Mouse (Mus musculus) granulocyte monocyte progenitor cell, adult 5-6 weeks (primary cell): ENCODE data around the gene Lrrc55. TPM values are rescaled to one million over a fixed set of nuclear protein-coding genes. Genes with fewer than 3 reads are reported as not detected.
"Not testable (repeated sequence)": the region's sequence is repeated elsewhere in the genome, so short reads cannot be mapped to it uniquely, and the experiment has no call there.

Experiments
- ATAC-seq: replicated peaks from 2 replicates; pipeline ENCODE4 v1.8.0; 2016; ENCODE audit warnings: mild to moderate bottlenecking, moderate TSS enrichment, inconsistent platforms; ENCODE audit not compliant: poor library complexity, severe bottlenecking
- total RNA-seq, 2 experiments: library from RNA; stranded (forward) in 1 of 2; stranded (reverse) in 1 of 2; fragments of 200-712, 200-1000 nt in 1 of 2; fragments of >200 nt in 1 of 2; fragmentation: Nextera tagmentation in 1 of 2; gene quantifications; 2 replicates each; pipeline ENCODE4 v1.2.3; 2014 to 2017

The Lrrc55 gene
- total RNA-seq (2014; fragmentation: Nextera tagmentation) (not detected in 2 replicates), total RNA-seq (2017) (not detected in 2 replicates)

DNA sequence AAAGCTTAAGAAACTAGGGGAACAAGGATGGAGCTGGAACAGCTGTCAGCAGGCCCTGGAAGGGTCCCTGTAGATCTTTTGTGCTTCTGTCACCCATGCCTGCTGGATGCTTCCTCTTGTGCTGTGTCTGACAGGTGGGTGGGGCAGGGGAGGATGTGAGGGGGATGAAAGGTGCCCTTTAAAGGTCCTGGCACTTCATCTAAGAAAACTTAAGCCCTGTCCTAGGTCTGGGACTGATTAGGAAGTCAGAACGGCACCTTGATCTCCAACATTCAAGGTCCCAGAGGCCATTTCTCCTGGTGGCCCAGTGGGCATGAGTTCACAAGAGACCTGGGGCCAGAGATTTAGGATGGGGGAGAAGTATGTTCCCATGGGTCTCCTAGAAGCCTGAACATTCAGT lies at the start of gene Lrrc55:
TSS of gene Lrrc55 (minus strand) at position 297 of the 400 bp plus-strand sequence.
- ATAC-seq: no peak

DNA sequence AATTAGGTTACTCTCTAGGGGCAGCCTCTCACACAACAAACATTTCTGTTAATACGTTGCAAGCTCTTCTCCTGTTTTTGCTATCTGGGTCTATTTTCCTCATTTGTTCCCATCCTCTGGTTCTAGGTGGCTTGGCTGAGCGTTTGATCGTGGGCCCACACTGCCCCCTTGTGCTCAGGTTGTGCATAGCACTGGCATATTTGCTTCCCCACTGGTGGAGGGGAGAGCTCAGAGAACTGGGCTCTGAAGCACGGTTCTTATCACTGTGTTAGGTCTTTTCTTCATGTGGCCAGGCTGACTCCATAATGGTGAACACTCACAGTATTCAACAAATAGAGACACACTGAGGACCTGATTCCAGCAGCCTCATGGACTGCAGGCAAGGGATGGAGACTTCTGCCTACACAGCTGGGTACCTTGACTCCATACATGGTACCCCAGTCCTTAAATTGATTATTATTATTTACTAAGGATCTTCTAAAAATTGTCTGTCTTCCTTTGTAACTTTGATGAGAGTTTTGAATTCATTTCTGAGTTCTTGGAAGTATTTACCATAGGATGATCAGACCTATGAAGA lies 49.6 kb upstream of the Lrrc55 start:
- peak; percentile 98 for ATAC-seq

DNA sequence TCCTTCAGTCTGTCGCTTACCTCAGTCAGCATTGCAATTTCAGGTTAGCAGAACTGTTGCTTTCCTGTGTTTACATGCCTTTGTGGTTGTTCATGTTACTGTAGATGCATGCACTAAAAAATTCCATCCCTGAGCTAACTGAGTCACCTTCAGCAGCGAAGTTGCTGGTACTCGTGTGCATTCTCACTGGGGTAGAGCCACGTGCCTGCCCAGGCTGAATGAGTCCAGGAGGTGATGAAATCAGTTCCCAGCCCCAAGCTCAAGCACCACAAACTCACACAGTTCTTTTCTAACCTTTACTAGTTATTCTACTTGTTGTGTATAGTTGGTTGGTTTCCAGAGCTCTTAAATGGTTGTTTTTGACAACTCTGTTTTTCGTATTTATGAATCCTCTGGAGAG lies 48.7 kb upstream of the Lrrc55 start:
- ATAC-seq: no peak

DNA sequence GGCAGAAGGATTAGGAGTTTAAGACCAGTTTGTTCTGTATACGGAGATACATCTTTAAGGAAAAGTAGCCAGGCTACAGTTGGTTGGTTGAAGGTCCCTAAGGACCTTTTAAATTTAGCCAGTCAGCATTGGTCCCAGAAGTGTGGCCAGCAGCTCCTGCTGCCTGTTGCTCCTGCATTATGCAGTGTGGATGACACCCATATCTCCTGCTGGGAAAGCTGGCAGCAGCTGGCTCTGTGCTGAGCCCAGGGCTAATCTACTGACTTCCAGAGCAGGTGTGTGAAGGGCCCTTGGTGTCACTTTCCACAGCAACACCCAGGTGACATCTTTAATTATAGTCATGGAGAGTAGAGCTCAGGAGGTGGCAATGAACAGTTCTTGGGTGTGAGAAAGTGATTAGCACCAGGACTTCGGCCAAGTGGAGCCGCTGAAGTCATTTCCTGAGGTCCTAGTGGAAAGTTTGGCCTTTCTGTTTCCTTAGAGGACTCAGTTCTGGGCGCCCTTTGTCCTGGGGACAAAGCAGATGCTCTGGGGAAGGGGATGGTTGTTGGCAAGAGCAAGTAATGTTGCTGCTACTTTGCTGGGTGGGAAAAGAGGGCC lies 41.2 kb upstream of the Lrrc55 start:
- ATAC-seq: no peak

DNA sequence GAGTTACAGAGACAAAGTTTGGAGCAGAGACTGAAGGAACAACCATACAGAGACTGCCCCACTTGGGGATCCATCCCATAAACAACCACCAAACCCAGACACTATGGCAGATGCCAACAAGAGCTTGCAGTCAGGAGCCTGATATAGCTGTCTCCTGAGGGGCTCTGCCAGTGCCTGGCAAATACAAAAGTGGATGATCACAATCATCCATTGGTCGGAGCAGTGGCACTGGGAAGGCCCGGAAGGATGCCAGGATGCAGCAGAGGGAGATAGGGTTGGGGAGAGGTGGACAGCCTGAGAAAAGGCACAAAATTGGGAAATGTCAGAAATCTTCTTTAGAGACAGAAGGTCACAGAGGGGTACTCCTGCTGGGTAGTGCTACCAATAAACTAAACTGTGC lies 40.2 kb upstream of the Lrrc55 start:
- ATAC-seq: not testable (repeated sequence)

DNA sequence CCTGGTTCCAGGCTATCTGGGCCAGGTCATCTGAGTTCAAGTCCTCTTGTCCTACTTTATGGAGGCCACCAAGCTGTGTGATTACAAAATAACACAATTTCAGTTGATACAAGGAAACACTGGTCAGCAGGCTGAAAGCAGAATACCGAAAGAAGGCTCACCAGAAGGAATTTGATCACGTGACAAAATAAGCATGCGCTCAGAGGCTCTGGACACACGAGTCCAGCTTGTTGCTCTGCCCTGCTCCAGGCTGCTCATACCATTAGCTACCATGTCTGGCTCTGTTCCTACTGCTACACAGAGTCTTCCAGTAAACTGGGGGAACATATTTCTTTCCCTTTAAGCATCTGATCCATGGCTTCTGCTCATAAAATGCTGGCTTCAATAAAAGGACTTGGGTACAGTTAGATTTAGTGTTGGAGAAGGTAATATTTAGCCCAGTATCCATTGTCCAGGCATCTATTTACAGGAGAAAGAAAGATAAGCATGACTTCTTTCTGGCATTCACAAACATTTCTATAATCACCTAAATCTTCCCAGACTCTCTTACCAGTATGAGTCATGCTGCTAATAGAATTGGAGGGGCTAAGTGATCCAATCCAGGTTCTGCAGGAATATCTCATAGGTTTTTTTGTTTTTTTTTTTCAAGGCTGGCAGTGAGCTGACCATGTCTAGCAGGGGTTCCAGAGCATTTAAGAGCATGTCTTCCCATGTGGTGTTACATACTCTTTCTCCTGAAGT lies 33.9 kb upstream of the Lrrc55 start:
- no peak for ATAC-seq

DNA sequence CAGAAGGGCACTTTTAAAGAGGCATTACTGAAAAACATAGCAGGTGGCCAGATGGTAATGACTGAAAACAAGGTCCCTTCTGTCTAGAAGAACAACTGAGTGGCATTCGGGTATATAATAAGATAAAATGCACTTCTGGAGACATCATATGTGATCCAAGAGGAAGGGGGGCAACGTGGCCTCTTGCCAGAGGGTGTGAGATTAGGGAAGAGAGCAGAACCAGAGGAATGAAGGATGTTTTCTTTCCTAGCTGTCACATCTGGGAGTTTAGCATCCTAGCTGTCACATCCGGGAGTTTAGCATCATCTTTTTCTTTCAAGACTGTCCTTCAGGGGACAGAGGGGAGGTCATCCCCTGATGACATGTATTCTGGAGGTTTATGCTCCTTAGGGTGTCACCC lies 32.6 kb upstream of the Lrrc55 start:
- ATAC-seq: no peak

DNA sequence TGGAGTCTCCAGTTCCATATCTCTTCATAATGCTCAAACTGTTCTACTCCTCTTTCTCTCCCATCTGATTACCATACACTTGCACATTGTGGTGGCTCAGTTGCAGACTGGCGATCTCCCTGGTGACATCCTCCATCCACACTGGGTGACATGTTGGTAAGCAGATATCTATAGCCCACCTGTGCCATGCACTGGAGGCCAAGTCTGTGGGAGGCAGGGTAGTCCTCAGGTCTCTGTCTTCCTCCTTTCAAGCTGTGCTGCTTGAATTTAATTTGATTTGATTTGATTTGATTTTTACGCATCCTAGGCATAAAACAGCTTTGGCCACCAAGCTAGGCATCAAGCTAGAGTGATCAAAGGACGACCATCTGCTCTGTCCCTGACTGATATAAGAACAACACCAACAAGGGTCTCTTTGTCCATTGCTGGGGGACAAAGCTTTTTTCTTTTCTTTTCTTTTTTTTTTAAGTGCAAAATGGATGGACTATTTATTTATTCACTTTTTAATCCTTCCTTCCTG lies 30.9 kb upstream of the Lrrc55 start:
- ATAC-seq: no peak

DNA sequence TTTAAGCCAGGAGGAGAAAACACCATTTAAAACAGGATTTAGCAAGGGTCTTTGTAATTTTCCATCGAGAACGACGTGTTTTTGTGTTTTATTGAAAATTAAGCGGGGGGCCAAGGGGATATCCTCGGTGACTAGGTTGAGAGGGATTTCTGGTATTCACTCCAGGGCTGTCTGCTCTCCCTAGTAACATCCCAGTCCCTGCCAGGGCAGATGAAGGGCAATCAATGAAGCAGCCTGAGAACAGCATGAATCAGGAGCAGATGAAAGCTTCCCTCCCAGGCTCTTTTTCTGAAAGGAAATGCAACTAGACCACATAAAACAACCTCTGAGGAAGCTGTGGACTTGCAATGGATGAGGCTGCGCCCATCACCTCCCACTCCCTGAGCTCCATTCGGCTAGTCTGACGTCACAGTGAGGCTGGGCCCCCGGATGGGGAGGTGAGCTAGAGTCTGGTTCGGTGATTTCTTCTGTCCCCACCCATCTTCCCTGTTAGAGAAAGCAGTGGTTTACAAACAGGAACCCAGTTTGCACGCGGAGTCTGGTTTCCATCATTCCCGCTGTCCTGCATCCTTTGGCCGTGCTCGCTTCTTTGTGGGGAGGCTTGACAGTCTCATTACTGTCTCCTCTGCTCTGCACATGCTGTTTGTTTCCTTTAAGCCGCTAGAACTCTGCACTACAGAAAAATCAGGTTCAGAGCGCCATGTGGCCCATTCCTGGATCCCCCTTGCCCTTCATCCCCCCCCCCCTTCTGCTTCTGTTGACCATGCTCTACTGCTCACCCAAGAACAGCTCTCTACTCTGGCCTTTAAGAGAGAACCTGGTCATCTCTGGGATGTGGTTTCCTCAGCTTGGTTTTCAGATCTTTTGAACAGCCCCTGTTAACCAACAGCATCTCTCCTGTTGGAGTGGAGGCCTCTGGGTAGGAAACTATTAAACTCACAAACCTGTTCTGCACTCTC lies 27.5 kb upstream of the Lrrc55 start:
- peak; percentile 35; the same call in 1 of the 2 replicates for ATAC-seq

DNA sequence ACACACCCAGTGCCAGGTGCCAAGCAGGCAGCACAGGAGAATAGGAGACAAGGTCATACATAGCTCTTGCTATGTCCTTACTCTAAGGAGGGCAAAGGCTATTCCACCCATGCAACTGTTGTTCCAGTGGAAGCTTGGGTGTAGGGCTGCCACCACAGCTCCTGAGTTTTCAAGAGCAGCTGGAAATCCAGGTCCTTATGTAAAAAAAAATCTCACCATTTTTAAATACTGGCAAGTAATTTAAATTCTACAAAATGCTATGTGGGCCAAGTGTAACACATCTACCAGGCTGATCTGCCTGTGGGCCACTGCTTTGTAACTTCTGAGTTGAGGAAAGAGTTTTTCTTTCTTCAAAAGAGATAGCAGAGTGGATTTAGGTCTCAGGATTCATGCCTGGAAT lies 19.6 kb upstream of the Lrrc55 start:
- no peak for ATAC-seq

DNA sequence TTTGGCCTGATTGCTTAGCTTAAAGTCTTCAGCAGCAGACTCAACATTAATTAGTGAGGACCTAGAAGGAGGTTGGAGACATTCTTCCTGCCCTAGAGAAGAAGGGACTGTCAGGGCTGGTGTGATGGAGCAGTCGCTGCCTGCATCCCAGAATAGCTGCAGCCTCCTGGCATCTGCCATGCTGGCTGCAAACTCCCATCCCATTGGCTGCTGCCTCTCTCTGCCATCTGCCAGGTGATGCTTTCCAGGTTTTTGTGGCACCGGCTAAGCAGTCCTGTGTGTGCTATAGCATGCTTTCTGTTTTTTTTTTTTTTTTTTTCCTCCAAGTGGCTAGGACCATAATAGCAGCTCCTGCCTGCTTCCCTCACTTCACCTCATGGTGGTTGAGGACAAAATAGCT lies 16.7 kb upstream of the Lrrc55 start:
- no peak for ATAC-seq

DNA sequence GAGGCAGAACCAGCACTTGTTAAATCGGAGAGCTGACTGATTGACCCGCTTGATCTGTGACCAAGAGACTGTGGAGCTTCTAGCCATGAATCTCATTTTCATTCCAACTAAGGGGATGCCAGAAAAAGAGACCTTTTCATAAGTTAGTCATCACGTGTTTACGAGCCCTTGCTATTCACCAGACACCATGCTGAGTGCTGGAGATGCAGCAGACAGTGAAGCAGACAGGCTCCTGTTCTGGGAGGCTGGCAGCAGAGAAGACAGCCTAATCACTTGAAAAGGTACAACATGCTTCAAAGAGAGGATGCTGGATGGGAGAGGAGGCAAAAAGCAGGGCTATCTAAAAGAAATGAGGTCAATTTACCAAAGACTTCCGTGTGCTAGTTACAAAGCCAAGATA lies 12.3 kb upstream of the Lrrc55 start:
- no peak for ATAC-seq

DNA sequence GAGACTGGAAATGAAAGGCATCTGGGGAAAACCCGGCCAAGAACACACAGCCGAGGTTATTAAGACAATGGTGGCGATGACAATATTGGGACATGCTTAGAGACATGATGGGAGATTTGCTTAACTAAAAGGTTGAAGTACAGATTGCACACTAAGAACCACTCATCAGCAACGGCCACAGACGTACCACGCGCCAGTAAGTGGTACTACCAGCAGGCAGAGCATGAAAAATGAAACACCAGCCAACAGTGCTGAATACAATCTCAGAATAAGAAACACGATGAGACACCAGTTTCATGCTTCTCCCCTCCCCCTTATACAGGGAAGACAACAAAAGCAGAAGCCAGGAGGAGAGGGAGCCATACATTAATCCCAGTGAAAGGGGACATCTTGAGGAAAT lies 8.2 kb upstream of the Lrrc55 start:
- ATAC-seq: no peak

DNA sequence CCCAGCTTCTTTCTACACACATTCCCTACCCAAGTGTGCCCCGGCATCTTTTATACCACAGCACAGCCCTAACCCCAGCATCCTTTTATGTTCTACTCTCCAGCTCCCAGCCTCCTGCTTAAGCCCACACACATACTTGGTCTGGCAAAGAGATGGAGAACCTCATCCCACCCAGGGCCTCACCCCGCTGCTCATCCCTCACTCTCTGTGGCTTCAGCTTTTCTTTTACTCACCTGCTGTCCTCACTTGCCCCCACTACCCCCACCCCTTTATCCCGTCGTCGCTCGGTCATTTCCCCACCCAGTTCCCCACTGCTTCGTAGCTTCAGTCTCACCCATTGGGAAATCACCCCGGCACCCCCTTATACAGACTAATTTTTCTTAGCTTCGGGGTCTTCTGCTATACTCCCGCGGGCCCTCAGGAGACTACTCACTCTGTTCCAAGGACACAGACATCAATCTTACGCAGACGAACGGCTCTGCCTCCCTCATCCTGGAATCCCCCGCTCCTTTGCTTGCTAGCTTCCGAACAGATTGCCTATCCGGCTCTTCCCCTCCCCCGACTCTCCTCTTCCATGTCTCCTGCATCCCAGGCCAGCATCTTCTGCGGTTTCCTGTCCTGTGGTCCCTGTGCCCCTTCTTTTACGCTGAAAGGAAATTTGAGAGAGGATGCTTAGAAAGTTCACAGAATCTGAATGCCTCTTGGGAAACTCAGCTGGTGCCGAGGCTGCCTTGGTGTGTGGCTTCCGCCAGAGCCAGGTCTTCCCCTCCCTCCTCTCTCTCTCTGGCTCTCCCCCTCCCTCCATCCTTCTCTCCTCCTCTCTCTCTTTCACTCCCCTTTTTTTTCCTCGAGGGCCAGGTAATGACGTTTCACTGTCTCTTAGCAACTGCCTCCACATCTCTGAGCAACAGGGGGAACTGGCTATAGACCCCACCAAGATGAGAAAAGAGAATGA lies 1.3 kb upstream of the Lrrc55 start:
- 0 out of 2 replicates have a peak, but pooled peaks have one; percentile 12 for ATAC-seq

DNA sequence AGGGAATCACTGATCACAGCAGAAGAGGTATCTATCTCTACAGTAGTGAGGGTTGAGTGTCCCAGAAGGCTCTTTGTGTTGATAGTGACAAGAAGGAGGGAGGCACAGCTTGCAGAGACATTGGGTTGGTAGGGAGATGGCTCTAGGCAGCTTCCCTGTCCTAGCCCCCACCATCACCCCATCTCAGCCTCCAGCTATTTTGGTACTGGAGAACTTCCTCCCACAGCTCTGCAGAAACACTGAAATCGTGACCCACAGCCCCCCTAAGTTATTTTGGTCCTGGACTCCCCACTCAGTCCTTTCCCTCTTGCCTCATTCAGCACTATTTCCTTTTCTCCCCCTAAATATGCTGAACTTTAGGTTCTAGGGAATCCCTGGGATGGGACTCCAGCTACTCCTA lies 2.4 kb downstream of the Lrrc55 start:
- ATAC-seq: no peak; the same call in 1 of the 2 replicates

DNA sequence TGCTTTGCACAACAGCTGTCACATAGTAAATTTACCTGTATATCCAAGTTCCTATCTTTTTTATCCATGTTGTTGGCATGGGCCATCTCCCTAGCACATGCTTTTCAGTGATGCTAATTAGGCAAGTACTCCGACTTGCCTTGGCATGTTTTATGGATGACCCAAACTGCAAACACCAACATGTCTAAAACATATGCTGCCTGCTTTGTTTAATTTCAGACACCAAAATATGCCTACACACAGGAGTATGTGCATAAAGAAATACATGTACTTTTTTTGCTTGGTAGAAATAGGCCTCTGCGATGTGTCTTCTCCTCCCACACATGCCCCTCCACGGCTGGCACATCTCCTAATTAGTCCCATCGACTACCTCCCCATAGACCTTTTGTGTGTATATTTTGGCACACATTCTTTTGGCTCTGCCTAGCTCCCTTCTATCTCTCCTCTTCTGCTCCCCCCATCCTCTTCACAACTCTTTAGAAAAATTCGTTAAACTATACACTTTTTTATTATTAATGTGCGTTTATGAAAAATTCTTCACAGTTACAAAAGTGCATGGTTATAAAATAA lies 9.3 kb downstream of the Lrrc55 start:
- no peak for ATAC-seq

DNA sequence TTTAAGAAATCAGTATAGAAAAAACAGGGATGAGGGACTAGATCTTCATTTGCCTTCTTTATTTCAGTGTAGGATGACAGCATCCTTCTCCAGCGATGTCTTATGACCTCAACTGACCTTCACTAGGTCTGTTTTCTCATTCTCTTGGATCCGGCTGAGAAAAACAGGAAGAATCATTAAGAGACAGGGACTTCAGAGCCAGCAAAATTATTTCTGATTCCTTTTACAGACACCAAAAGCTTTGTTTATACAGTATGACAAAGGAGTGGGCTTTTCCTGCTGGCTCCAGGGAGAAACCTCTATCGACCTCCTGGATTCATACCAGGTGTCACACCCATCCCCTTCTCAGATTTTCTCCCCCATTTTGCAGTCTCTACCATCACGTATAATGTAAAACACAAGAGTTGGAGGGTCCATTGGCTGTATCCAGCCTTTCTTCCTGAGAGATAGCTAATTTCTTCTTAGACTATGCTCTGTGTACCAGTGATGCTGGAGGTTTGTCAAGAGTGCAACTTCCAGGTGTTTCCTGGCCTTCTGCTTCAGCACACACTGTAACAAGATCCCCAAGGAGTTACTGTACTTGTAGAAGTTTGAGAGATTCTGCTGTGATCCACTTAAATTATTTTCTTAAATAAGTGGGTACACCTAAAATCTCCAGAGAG lies 18.7 kb downstream of the Lrrc55 start:
- no peak for ATAC-seq

DNA sequence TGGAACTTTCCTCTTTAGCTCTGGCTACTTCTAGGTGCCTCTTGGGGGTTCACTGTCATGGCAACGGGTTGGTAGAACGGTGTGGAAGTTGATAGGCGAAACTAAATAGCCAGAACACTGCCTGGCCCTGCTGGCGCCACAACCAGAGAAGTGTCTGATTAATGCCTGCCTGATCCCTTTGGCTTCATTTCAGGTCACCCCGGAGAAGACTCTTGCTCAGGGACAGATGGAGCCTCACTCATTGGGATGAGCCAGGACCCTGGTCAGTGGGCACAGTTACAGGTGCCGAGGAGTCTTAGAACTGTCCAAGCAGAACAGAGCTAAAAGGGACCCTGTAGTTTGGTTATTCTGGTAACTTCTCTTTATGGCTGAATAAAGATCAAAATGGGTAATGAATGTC lies 23.5 kb downstream of the Lrrc55 start:
- no peak for ATAC-seq
